Mouse (Mus musculus) limb, embryonic 12.5 days (tissue): ENCODE measurements around the gene Mndal. TPM values are rescaled to one million over a fixed set of nuclear protein-coding genes. Genes with fewer than 3 reads are reported as not detected.
"Not testable (repeated sequence)": the region's sequence is repeated elsewhere in the genome, so short reads cannot be mapped to it uniquely, and the experiment has no call there.

ENCODE experiments used
- ATAC-seq: fragments of 200-750 bp; cut with Nextera tagmentation; 2 replicates; pipeline ENCODE4 v1.8.0; 2017; ENCODE audit warnings: low read depth, moderate TSS enrichment; ENCODE audit not compliant: insufficient number of reproducible peaks, insufficient read depth, low FRiP score, low TSS enrichment
- H3K27ac ChIP-seq: fragments of 300-500 bp; sonication (generic); 2 replicates; pipeline ENCODE4 v1.5.1; 2016; ENCODE audit warnings: mild to moderate bottlenecking, moderate library complexity
- H3K27me3 ChIP-seq: fragments of 300-500 bp; sonication (generic); 2 replicates; pipeline ENCODE4 v1.6.1; 2016; ENCODE audit warnings: mild to moderate bottlenecking, moderate library complexity
- H3K36me3 ChIP-seq: fragments of 300-500 bp; sonication (generic); 2 replicates; pipeline ENCODE4 v1.6.1; 2016; ENCODE audit warnings: mild to moderate bottlenecking, moderate library complexity
- H3K4me1 ChIP-seq: fragments of 300-500 bp; sonication (generic); replicated peaks from 2 replicates; pipeline ENCODE4 v1.6.1; 2016
- H3K4me2 ChIP-seq: fragments of 300-500 bp; sonication (generic); 2 replicates; pipeline ENCODE4 v1.6.1; 2016; ENCODE audit warnings: mild to moderate bottlenecking, moderate library complexity
- H3K4me3 ChIP-seq: fragments of 300-500 bp; sonication (generic); replicated peaks from 2 replicates; pipeline ENCODE4 v1.5.1; 2016; ENCODE audit warnings: mild to moderate bottlenecking
- H3K9ac ChIP-seq: fragments of 300-500 bp; sonication (generic); replicated peaks from 2 replicates; pipeline ENCODE4 v1.6.1; 2016; ENCODE audit warnings: mild to moderate bottlenecking, moderate library complexity
- H3K9me3 ChIP-seq: fragments of 300-500 bp; sonication (generic); 2 replicates; pipeline ENCODE4 v1.6.1; 2016; ENCODE audit warnings: mild to moderate bottlenecking, moderate library complexity
- WGBS: fragments of 180-500 bp; shearing (Covaris S2); methylation state at CpG from one replicate; pipeline ENCODE4 v1.1.7; 2016; 5-methylcytosine and 5-hydroxymethylcytosine counted together
- polyA plus RNA-seq: library from polyadenylated mRNA; unstranded; fragments of >200 nt; fragmentation: Nextera tagmentation; extraction: Ambion mirVana; gene quantifications from 2 replicates; pipeline ENCODE4 v1.2.1, GENCODE M21; 2016

Gene Mndal
- polyA plus RNA-seq, 1 experiment from 2014 or later, result 0.80 TPM

DNA sequence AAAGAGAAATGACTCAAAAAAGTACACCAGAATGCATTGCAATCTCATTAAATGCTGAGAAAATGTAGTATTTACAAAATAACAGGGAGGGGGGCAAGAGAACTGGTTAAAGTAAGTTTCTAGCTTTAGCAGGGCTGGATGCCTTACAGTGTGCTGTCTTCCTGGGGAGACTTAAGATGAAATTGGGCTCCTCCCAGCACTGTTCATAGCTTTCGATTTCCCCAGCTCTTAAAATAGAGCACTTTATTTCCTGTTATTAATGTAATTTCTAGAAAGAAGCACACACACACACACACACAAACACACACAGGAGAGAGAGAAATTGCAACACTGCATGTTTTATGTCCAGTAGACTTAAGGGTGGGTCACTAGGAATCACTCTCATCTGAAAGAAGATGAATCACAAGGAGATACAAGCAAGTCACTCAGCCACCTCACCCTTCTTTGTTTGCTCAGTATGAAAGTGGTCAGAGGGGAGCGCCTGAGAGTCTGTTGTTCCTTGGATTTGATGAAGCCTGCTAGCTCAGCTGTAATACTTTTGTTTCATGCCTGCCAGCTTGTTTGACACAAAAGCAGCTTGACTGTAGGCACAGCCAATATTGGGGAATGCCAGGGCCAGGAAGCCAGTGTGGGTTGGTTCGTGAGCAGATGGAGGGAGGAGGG is 62.2 kb downstream of the Mndal start:
- WGBS, result 78% methylated on average over 3 of the region's 3 CpGs
- H3K4me1 ChIP-seq, H3K4me3 ChIP-seq: not testable (repeated sequence)

GRCm38 (mm10) chr1:173879225-173879987 is 62.9 kb downstream of the Mndal start:
- 77% methylated on average over 5 of the region's 5 CpGs for WGBS
- H3K27ac ChIP-seq, H3K27me3 ChIP-seq, H3K9me3 ChIP-seq, ATAC-seq, H3K9ac ChIP-seq, H3K4me3 ChIP-seq, H3K4me2 ChIP-seq, H3K4me1 ChIP-seq, H3K36me3 ChIP-seq: not testable (repeated sequence)

More for the DNA sequence above, 62.2 kb downstream of the Mndal start:
- not testable (repeated sequence) for H3K9me3 ChIP-seq, H3K27ac ChIP-seq, H3K27me3 ChIP-seq, H3K4me2 ChIP-seq, H3K36me3 ChIP-seq, H3K9ac ChIP-seq, ATAC-seq

DNA sequence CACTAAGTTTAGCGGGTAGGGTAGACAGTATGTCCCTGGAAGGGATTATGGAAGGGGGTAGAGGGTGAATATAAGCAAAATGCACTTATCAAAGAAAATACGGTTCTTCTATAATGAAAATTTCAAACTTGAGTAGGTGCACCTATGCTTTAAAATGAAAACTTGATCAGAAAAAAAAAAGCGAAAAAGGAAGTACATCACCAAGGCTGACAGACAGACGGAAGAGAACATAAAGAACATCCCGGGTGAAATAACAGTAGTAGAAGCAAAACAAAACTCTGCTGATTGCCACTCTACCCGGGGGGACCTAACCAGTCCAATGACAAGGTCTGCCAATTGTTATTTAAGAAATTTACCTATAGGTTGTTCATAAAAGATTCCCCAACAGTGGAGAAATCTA is 64.0 kb downstream of the Mndal start:
- not testable (repeated sequence) for H3K36me3 ChIP-seq, H3K9ac ChIP-seq, ATAC-seq, H3K4me1 ChIP-seq, H3K4me2 ChIP-seq, H3K9me3 ChIP-seq, H3K27me3 ChIP-seq, H3K27ac ChIP-seq, H3K4me3 ChIP-seq
- 85% methylated on average over 6 of the region's 6 CpGs for WGBS

- not testable (repeated sequence) for H3K9me3 ChIP-seq, H3K27ac ChIP-seq, H3K4me2 ChIP-seq, H3K27me3 ChIP-seq, ATAC-seq, H3K4me3 ChIP-seq, H3K4me1 ChIP-seq, H3K9ac ChIP-seq, H3K36me3 ChIP-seq
- WGBS, result 90% methylated on average over 1 of the region's 1 CpGs
Observed at GRCm38 (mm10) chr1:173877125-173877524, 65.2 kb downstream of the Mndal start.

- WGBS, result 79% methylated on average over 1 of the region's 1 CpGs
- not testable (repeated sequence) for H3K9ac ChIP-seq, H3K36me3 ChIP-seq, ATAC-seq, H3K27me3 ChIP-seq, H3K4me1 ChIP-seq, H3K4me3 ChIP-seq, H3K27ac ChIP-seq, H3K9me3 ChIP-seq, H3K4me2 ChIP-seq
Observed at GRCm38 (mm10) chr1:173868586-173868985, 73.7 kb downstream of the Mndal start.

DNA sequence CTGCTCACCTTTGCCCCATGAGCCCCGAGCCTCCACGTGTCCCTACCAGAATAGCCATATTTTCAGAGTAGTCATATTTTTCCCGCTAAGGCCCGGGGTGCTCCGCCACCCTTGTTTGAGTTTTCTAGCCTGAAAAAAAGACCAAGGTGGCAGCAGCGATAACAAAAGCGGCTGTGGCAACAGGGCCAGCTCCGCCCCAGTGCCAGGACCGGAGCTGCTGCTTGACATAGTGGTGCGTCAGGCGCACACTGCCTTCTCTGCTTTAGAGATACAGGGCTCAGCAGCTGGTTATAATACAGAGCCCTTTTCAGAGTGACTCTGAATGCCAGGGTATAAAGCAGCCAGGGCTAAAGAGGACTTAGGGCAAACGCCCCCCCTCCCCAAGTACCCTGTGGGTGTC is 75.8 kb downstream of the Mndal start:
- ATAC-seq, result no peak
- no peaks in the 10 kb centered on the region for H3K4me1 ChIP-seq
- no peaks in the 10 kb centered on the region for H3K36me3 ChIP-seq
- H3K9ac ChIP-seq, result no peak overlapping the region
- H3K4me2 ChIP-seq, result no peak overlapping the region
- H3K27me3 ChIP-seq, result no peaks in the 10 kb centered on the region
- H3K27ac ChIP-seq, result no peak overlapping the region
- 83% methylated on average over 12 of the region's 12 CpGs for WGBS
- H3K9me3 ChIP-seq, result no peaks in the 10 kb centered on the region
- no peak overlapping the region for H3K4me3 ChIP-seq

DNA sequence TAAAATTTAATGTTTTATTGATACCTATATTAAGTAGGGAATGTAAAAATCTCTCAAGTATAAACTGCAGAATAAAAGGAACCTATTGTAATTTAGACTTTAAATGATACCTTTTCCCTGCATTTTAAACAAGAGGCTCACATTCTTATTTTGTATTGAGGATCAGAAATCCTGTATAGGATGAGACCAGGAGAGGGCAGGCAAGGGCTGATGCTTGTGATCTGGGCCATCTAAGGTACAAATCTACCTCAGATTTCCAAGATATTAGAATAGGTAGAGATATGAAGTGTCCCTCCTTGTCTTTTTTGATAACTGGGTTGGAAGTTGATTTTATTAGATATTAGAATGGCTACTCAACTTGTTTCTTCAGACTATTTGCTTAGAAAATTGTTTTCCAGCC is 88.6 kb downstream of the Mndal start:
- H3K4me2 ChIP-seq, H3K9ac ChIP-seq, H3K4me1 ChIP-seq, H3K4me3 ChIP-seq, ATAC-seq, H3K27me3 ChIP-seq, H3K36me3 ChIP-seq, H3K27ac ChIP-seq, H3K9me3 ChIP-seq: not testable (repeated sequence)

- not testable (repeated sequence) for H3K4me2 ChIP-seq
Observed at GRCm38 (mm10) chr1:173852853-173853252, 89.4 kb downstream of the Mndal start.

DNA sequence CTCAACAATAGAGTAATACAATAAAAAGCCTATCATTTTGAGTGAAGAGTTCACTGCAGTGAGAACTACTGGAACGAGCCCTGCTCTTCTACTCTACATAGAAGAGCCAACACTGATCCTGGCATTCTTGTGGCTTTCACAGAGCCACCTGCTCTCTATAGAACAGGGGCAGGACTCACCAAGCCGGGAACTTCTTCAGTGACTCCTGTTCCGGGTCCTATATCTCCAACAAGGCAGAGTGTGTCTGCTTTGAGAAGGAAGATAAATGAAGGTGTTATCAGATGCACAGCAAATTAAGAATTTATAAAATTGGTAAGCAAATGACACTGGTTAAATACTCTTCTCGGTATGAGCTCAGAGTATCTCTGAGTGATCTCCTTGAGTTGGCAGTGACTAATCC is 96.1 kb downstream of the Mndal start:
- not testable (repeated sequence) for H3K4me1 ChIP-seq, H3K36me3 ChIP-seq, H3K4me2 ChIP-seq, ATAC-seq, H3K9ac ChIP-seq, H3K9me3 ChIP-seq, H3K27ac ChIP-seq, H3K4me3 ChIP-seq, H3K27me3 ChIP-seq
- 83% methylated on average over 4 of the region's 4 CpGs for WGBS

More at GRCm38 (mm10) chr1:173852853-173853252, 89.4 kb downstream of the Mndal start:
- H3K27me3 ChIP-seq, H3K27ac ChIP-seq, H3K9me3 ChIP-seq, H3K4me1 ChIP-seq, H3K9ac ChIP-seq, H3K36me3 ChIP-seq, H3K4me3 ChIP-seq, ATAC-seq: not testable (repeated sequence)
- WGBS, result 51% methylated on average over 4 of the region's 4 CpGs

DNA sequence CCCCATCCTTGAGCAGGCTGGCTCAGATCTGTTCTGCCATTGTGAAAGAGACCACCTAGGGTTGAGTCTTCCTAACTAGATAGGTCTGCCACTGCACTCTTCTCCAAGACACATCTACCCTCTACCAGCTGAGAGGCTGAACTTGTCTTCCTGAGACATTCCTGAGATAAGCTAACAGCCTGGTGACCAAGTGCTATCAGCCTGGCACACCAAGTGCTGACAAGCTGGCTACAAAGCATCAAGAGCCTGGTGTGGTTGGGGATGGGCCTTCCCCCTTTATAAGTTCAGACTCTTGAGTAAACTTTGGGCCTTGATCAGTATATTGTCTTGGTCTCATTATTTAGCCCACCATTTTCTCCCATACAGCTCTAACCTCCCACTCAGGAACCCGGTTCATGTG is 97.5 kb downstream of the Mndal start:
- Histone ChIP-seq H3K9ac (no peak overlapping the region), H3K4me3 (no peak overlapping the region), H3K27me3 (no peaks in the 10 kb centered on the region), H3K36me3 (no peaks in the 10 kb centered on the region), H3K9me3 (no peaks in the 10 kb centered on the region), H3K4me2 (no peak overlapping the region), H3K27ac (no peak overlapping the region), H3K4me1 (no peaks in the 10 kb centered on the region)
- ATAC-seq, result no peak
- WGBS, result 94% methylated on average over 1 of the region's 1 CpGs

DNA sequence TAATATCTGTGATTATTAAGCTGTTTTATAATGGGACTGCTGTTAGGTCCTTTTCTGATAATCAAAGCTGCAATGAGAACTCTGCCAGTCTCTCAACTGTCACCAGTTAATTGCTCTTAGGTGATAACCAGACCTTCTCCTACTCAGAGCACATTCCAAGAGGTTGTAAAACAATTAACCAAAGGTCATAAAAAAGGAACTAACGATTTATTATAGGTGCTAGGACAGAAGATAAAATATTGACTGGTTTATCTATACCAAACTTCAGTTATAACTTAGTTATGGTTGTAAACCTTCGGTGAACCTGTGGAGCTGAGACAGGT is 120.8 kb downstream of the Mndal start:
- not testable (repeated sequence) for H3K9me3 ChIP-seq, H3K9ac ChIP-seq, H3K36me3 ChIP-seq, H3K27me3 ChIP-seq, H3K4me2 ChIP-seq, H3K4me1 ChIP-seq, H3K4me3 ChIP-seq, H3K27ac ChIP-seq, ATAC-seq
- 9% methylated on average over 2 of the region's 2 CpGs for WGBS
